Mouse (Mus musculus): ENCODE results near the gene Msi2.
A peak's percentile ranks its signal among the peaks of the same experiment; 100 is the strongest.

DNA sequence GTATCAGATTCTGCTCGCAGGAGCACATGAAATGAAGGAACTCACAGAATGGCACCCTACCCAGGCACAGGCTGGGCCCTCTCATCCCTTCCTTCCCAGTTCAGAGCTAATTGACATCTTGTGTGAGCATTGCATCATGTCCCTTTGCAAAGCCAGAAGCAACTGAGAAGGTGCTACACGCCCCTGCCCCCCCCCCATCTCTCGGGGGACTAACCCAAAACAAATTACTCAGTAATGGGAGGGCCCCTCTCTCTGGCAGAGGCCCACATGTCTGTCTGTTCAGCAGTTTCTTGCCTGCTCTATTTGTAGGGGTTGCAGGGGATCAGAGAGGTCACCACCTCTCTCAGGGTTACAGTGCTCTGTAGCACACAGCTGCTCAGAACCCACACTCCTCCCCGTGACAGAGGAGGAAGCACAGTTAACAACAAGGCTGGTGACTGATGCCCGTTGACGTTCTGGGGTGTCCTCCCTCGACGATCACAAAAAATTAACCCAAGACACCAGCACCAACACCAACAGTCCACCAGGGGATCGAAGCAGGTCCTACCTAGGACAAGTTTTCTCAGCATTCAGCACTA lies 99.5 kb downstream of the Msi2 start:
- TF ChIP-seq CTCF (IDR thresholded peaks at IDR 0.05; ENCODE audit: extremely low read depth, insufficient read depth, insufficient read length, insufficient replicate concordance): no peak
- peak; percentile 31; the same call in 1 of the 2 replicates for TF ChIP-seq POLR2A (IDR thresholded peaks at IDR 0.05; ENCODE audit: low read depth, low read length)
